Mouse (Mus musculus) lung, adult 18-20 months (tissue): ENCODE results near the gene Dph3.

ENCODE experiments used
- DNase-seq, 2 experiments: peaks; one replicate each; pipeline ENCODE4 v3.0.0; 2022; ENCODE audit warnings: mixed read lengths in 2 of 2

Gene Dph3

GRCm38 (mm10) chr14:32084761-32085485 is 606 bp downstream of the Dph3 start, which contains the start of gene Oxnad1:
TSS of gene Oxnad1 (plus strand) at chr14:32085374.
- peak in 1 of 2 experiments; percentile 91 for DNase-seq

- no peak for DNase-seq
Measured at GRCm38 (mm10) chr14:32083466-32083865, 2.1 kb downstream of the Dph3 start.

- no peak for DNase-seq
Measured at GRCm38 (mm10) chr14:32082891-32083290, 2.6 kb downstream of the Dph3 start.

GRCm38 (mm10) chr14:32081026-32081425 is 4.5 kb downstream of the Dph3 start:
- DNase-seq, result no peak

GRCm38 (mm10) chr14:32076896-32077575 is 8.5 kb downstream of the Dph3 start:
- peak; percentile 44 to 53 for DNase-seq

- DNase-seq, result no peak
Measured at GRCm38 (mm10) chr14:32073901-32074300, 11.6 kb downstream of the Dph3 start.

- peak; percentile 54 to 63 for DNase-seq
Measured at GRCm38 (mm10) chr14:32073211-32073685, 12.3 kb downstream of the Dph3 start.

GRCm38 (mm10) chr14:32072807-32073206 is 12.7 kb downstream of the Dph3 start:
- no peak for DNase-seq

- DNase-seq, result no peak
Measured at GRCm38 (mm10) chr14:32061398-32061797, 24.1 kb downstream of the Dph3 start.

GRCm38 (mm10) chr14:32057664-32058063 is 27.9 kb downstream of the Dph3 start:
- no peak for DNase-seq

GRCm38 (mm10) chr14:32056675-32057074 is 28.9 kb downstream of the Dph3 start:
- no peak for DNase-seq

GRCm38 (mm10) chr14:32055781-32056180 is 29.7 kb downstream of the Dph3 start:
- DNase-seq, result no peak

GRCm38 (mm10) chr14:32054788-32055187 is 30.7 kb downstream of the Dph3 start:
- DNase-seq, result no peak

GRCm38 (mm10) chr14:32053895-32054294 is 31.6 kb downstream of the Dph3 start:
- no peak for DNase-seq

GRCm38 (mm10) chr14:32050171-32050570 is 35.4 kb downstream of the Dph3 start:
- no peak for DNase-seq

- DNase-seq, result no peak
Measured at GRCm38 (mm10) chr14:32046357-32046756, 39.2 kb downstream of the Dph3 start.

- DNase-seq, result no peak
Measured at GRCm38 (mm10) chr14:32042108-32042507, 43.4 kb downstream of the Dph3 start.

GRCm38 (mm10) chr14:32037661-32038252 is 47.8 kb downstream of the Dph3 start:
- no peak for DNase-seq

GRCm38 (mm10) chr14:32036482-32036881 is 49.0 kb downstream of the Dph3 start:
- DNase-seq, result no peak

GRCm38 (mm10) chr14:32032522-32032921 is 53.0 kb downstream of the Dph3 start:
- peak; percentile 57 to 74 for DNase-seq
